Mouse (Mus musculus) heart, embryonic 10.5 days (tissue): ENCODE data around the gene Tnpo1. TPM values are rescaled to one million over a fixed set of nuclear protein-coding genes. Genes with fewer than 3 reads are reported as not detected.

Experiments
- DNase-seq: peaks from one replicate; pipeline ENCODE4 v3.0.0-alpha.2; 2017; ENCODE audit warnings: low spot score
- H3K27ac ChIP-seq: fragments of 300-500 bp; sonication (generic); 2 replicates; pipeline ENCODE4 v1.5.1; 2016; ENCODE audit warnings: mild to moderate bottlenecking
- H3K27me3 ChIP-seq: fragments of 300-500 bp; sonication (generic); 2 replicates; pipeline ENCODE4 v1.6.1; 2016; ENCODE audit warnings: mild to moderate bottlenecking; ENCODE audit not compliant: poor library complexity, insufficient read depth, severe bottlenecking
- H3K36me3 ChIP-seq: fragments of 300-500 bp; sonication (generic); 2 replicates; pipeline ENCODE4 v1.6.1; 2016; ENCODE audit warnings: mild to moderate bottlenecking, moderate library complexity
- H3K4me1 ChIP-seq: fragments of 300-500 bp; sonication (generic); 2 replicates; pipeline ENCODE4 v1.6.1; 2016; ENCODE audit warnings: mild to moderate bottlenecking
- H3K4me3 ChIP-seq: fragments of 300-500 bp; sonication (generic); 2 replicates; pipeline ENCODE4 v1.5.1; 2016; ENCODE audit warnings: mild to moderate bottlenecking, moderate library complexity
- H3K9me3 ChIP-seq: fragments of 300-500 bp; sonication (generic); 2 replicates; pipeline ENCODE4 v1.6.1; 2016; ENCODE audit warnings: mild to moderate bottlenecking, moderate library complexity
- WGBS: fragments of 180-500 bp; shearing (Covaris S2); methylation state at CpG from one replicate; pipeline ENCODE4 v1.1.7; 2016; 5-methylcytosine and 5-hydroxymethylcytosine counted together
- polyA plus RNA-seq: library from polyadenylated mRNA; unstranded; fragments of >200 nt; fragmentation: Nextera tagmentation; extraction: Ambion mirVana; gene quantifications from 2 replicates; pipeline ENCODE4 v1.2.1, GENCODE M21; 2016

Tnpo1 gene
- polyA plus RNA-seq, 1 experiment from 2014 or later, result 67.7 TPM

GRCm38 (mm10) chr13:98874727-98875126 lies 51.5 kb downstream of the Tnpo1 start:
- WGBS, result 93% methylated on average over 3 of the region's 3 CpGs
- Histone ChIP-seq H3K4me3 (no peak overlapping the region), H3K27me3 (no peaks in the 10 kb centered on the region)

GRCm38 (mm10) chr13:98872273-98872847 lies 53.8 kb downstream of the Tnpo1 start:
- 90% methylated on average over 7 of the region's 7 CpGs for WGBS
- Histone ChIP-seq H3K36me3 (peaks cover 87% of the 10 kb centered on the region), H3K4me3 (no peak overlapping the region)

More at GRCm38 (mm10) chr13:98874727-98875126, 51.5 kb downstream of the Tnpo1 start:
- Histone ChIP-seq H3K9me3 (no peaks in the 10 kb centered on the region), H3K27ac (no peak overlapping the region), H3K36me3 (peaks cover 87% of the 10 kb centered on the region), H3K4me1 (no peaks in the 10 kb centered on the region)
- DNase-seq, result no peak

DNA sequence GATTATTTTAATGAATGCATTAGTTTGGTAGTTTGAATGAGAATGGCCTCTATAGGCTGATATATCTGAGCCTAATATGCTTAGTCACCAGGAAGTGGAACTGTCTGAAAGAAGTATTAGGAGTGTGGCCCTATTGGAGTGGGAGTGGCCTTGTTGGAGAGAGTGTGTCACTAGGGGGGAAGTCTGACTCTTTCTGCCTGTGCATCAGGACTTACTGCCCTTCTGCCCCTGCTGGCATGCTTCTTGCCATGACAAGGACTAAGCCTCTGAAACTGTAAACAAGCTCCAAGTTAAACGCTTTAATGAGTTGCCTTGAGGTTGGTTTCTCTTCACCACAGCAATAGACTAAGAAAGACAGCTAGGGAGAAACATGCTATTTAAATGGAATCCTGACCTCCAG lies 54.9 kb downstream of the Tnpo1 start:
- no peaks in the 10 kb centered on the region for H3K9me3 ChIP-seq
- H3K4me1 ChIP-seq, result no peaks in the 10 kb centered on the region
- WGBS, result 79% methylated on average over 1 of the region's 1 CpGs
- peaks cover 89% of the 10 kb centered on the region for H3K36me3 ChIP-seq
- no peaks in the 10 kb centered on the region for H3K27me3 ChIP-seq
- DNase-seq, result no peak
- H3K4me3 ChIP-seq, result no peak overlapping the region
- H3K27ac ChIP-seq, result no peak overlapping the region

More at GRCm38 (mm10) chr13:98872273-98872847, 53.8 kb downstream of the Tnpo1 start:
- Histone ChIP-seq H3K27me3 (no peaks in the 10 kb centered on the region), H3K27ac (no peak overlapping the region), H3K4me1 (no peaks in the 10 kb centered on the region), H3K9me3 (no peaks in the 10 kb centered on the region)
- DNase-seq, result no peak

DNA sequence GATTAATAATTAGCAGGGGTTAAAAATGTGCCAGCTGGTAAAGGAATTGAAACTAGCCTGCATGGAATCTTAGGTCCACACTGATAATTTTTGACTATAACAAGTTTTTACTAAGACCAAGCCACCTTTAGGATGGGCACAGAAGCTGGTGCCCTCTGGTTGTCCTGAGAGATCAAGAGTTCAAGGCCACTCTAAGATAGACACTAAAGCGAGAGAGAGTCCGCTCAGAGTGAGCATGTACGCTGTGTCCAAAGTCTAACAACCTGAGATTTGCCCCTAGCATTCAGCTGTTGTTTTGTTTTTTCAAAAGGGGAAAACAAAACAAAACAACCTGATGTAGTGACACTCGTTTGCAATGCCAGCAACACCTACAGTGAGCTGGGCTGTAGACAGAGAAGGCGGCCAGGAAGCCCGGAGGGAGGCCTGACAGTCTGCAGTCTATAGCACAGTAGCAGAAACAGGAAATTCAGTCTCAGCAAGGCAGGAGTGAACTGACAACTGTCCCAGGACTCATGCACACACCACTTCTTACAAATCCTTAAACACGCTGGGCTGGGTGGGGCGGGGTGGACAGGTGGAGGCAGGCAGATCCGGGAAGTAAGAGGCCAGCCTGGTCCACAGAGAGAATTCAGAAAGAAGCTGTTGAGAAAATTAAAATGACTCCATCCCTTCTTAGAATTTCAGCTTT lies 57.8 kb downstream of the Tnpo1 start:
- Histone ChIP-seq H3K36me3 (peaks cover 96% of the 10 kb centered on the region), H3K4me1 (no peaks in the 10 kb centered on the region), H3K27ac (no peak overlapping the region), H3K9me3 (no peaks in the 10 kb centered on the region), H3K27me3 (no peaks in the 10 kb centered on the region), H3K4me3 (no peak overlapping the region)
- no peak for DNase-seq
- WGBS, result 90% methylated on average over 9 of the region's 9 CpGs

DNA sequence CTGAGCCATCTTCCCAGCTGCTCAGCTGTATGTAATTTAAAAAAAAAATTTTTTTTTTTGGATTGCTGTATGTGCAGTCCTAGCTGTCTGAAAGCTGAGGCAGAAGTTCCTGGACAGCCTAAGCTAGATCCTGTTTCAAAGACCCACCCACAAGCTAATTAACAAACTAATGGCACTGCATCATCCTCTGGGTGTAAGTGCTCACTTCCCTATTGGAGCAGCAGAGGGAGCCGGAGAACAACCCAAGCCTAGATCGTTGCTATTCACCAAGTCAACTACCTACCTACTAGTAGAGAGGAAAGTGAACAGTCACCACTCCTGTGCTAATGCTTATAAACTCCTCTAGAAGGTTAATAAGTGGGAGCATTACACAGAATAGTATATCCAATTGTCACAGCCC lies 58.4 kb downstream of the Tnpo1 start:
- no peak for DNase-seq
- H3K27ac ChIP-seq, result no peak overlapping the region
- no peak overlapping the region for H3K4me3 ChIP-seq
- no peaks in the 10 kb centered on the region for H3K4me1 ChIP-seq
- no peaks in the 10 kb centered on the region for H3K9me3 ChIP-seq
- H3K27me3 ChIP-seq, result no peaks in the 10 kb centered on the region
- peaks cover 97% of the 10 kb centered on the region for H3K36me3 ChIP-seq
- WGBS, result 53% methylated on average over 2 of the region's 2 CpGs

DNA sequence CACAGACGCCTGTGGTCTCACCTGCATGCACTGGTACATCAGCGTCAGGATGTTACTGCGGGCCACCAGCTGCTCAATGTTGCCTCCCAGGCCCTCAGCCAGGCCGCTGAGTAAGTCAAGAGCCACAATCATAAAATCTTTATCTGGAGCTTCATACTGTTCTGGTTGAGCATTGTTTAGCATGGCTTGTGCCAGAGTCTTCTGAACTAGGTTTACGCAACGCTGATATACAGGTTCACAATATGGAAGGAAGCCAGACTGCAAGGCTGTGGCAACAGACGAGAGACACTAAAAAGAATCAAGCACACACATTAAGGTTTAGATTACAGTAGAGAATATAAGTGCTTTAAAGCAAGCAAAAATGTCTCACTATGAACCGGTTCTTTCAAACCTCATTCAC lies 70.9 kb downstream of the Tnpo1 start:
- Histone ChIP-seq H3K36me3 (peaks cover 93% of the 10 kb centered on the region), H3K4me1 (no peaks in the 10 kb centered on the region), H3K27ac (no peak overlapping the region), H3K9me3 (no peaks in the 10 kb centered on the region), H3K27me3 (no peaks in the 10 kb centered on the region), H3K4me3 (no peak overlapping the region)
- no peak for DNase-seq
- 92% methylated on average over 8 of the region's 8 CpGs for WGBS

GRCm38 (mm10) chr13:98845794-98846193 lies 80.4 kb downstream of the Tnpo1 start:
- WGBS, result 62% methylated on average over 1 of the region's 1 CpGs

GRCm38 (mm10) chr13:98836423-98837088 lies 89.6 kb downstream of the Tnpo1 start:
- Histone ChIP-seq H3K4me1 (peaks cover 11% of the 10 kb centered on the region; the same call in 1 of the 2 replicates), H3K27ac (no peak overlapping the region), H3K27me3 (no peaks in the 10 kb centered on the region), H3K9me3 (no peaks in the 10 kb centered on the region), H3K36me3 (peaks cover 39% of the 10 kb centered on the region), H3K4me3 (no peak overlapping the region)
- DNase-seq, result no peak
- 85% methylated on average over 6 of the region's 6 CpGs for WGBS

More at GRCm38 (mm10) chr13:98845794-98846193, 80.4 kb downstream of the Tnpo1 start:
- Histone ChIP-seq H3K9me3 (no peaks in the 10 kb centered on the region), H3K27ac (no peak overlapping the region), H3K4me1 (no peaks in the 10 kb centered on the region), H3K27me3 (no peaks in the 10 kb centered on the region), H3K36me3 (peaks cover 77% of the 10 kb centered on the region), H3K4me3 (no peak overlapping the region)
- DNase-seq, result no peak

GRCm38 (mm10) chr13:98835740-98836139 lies 90.4 kb downstream of the Tnpo1 start:
- WGBS, result 70% methylated on average over 5 of the region's 5 CpGs
- H3K27ac ChIP-seq, result no peak overlapping the region

DNA sequence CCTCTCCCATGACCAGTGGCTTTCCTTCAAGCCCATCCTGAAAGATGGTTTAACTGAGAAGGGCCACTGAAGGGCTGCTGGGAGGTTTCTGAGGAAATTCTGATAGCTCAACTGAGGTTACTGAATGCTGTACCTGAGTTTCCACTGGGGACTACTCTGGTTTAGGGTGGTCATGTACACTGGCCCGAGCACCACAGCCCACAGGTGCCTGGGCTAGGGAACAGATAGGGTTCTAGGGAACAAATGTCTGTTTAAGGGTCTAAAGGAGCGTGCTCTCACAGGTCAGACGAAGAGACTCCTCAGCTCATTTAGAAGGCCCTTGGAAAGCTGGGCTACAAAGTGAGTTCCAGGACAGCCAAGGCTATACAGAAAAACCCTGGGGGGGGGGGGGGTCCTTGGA lies 91.5 kb downstream of the Tnpo1 start:
- WGBS, result 81% methylated on average over 3 of the region's 3 CpGs
- no peaks in the 10 kb centered on the region for H3K9me3 ChIP-seq
- peaks cover 23% of the 10 kb centered on the region for H3K36me3 ChIP-seq
- DNase-seq, result no peak
- no peak overlapping the region for H3K4me3 ChIP-seq
- H3K27ac ChIP-seq, result no peak overlapping the region
- peaks cover 11% of the 10 kb centered on the region; the same call in 1 of the 2 replicates for H3K4me1 ChIP-seq
- no peaks in the 10 kb centered on the region for H3K27me3 ChIP-seq

More at GRCm38 (mm10) chr13:98835740-98836139, 90.4 kb downstream of the Tnpo1 start:
- Histone ChIP-seq H3K36me3 (peaks cover 33% of the 10 kb centered on the region), H3K9me3 (no peaks in the 10 kb centered on the region), H3K4me1 (peaks cover 11% of the 10 kb centered on the region; the same call in 1 of the 2 replicates), H3K27me3 (no peaks in the 10 kb centered on the region), H3K4me3 (no peak overlapping the region)
- no peak for DNase-seq

DNA sequence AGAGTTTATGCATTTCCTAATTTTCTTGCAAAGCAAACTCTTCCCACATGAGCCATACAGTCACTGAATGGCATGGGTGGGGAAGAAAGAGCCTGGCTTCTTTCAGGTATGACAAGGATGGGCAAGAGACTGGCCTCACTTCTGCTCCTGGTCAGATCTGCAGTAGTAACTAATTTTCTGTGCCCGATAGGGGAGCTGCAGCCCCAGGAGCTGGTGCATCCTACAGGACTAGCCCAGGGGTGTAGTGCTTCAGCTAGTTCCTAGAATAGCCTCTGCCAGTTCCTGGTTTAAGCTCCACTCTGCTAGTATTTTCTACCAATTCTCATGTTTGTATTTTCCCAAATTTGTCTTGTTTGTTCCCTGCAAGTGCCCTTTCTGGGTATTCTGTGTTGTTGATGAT lies 92.0 kb downstream of the Tnpo1 start:
- Histone ChIP-seq H3K27me3 (no peaks in the 10 kb centered on the region), H3K4me1 (peaks cover 11% of the 10 kb centered on the region; the same call in 1 of the 2 replicates), H3K36me3 (peaks cover 19% of the 10 kb centered on the region), H3K27ac (no peak overlapping the region), H3K9me3 (no peaks in the 10 kb centered on the region), H3K4me3 (no peak overlapping the region)
- 44% methylated on average over 1 of the region's 1 CpGs for WGBS
- no peak for DNase-seq

GRCm38 (mm10) chr13:98832451-98833450 lies 93.4 kb downstream of the Tnpo1 start:
- WGBS, result 81% methylated on average over 10 of the region's 10 CpGs
- Histone ChIP-seq H3K4me3 (no peak overlapping the region), H3K9me3 (no peaks in the 10 kb centered on the region), H3K4me1 (peaks cover 11% of the 10 kb centered on the region; the same call in 1 of the 2 replicates), H3K27me3 (no peaks in the 10 kb centered on the region), H3K27ac (no peak overlapping the region), H3K36me3 (peaks cover 13% of the 10 kb centered on the region)
- DNase-seq, result no peak
